Mouse (Mus musculus) megakaryocyte, embryonic 14.5 days (primary cell): ENCODE measurements around the gene Hoxb3.

Source experiments
- FLI1 ChIP-seq: IDR thresholded peaks from 2 replicates; pipeline ENCODE4 v1.6.1; 2012; ENCODE audit warnings: low read length, inconsistent platforms, mixed read lengths
- GATA1 ChIP-seq: IDR thresholded peaks from 3 replicates; pipeline ENCODE4 v1.6.1; 2012; ENCODE audit warnings: mixed read lengths, low read length, inconsistent platforms, borderline replicate concordance

DNA sequence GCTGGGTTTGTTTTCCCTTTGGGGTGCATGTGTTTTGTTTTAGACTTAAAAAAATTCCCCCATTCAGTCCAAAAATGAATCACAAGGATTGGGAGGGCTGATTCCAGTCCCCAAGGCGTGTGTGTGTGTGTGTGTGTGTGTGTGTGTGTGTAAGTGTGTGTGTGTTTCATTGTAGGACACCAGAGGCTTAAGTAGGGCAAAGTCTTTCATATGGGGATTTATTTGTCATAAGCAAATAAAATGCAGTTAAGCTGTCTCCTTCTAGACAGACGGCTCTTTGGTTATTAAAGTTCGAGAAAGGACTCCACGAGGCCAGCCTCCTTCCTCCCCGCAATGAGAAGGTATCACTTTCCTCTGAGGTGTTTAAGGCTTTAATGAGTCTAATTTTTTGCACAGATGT, 1.3 kb upstream of the Hoxb3 start:
- no peak for TF ChIP-seq GATA1
- no peak for TF ChIP-seq FLI1
